Comparison of ENCODE assay signal across 25 mouse cellular contexts in genomic region chr19:9076982-9077660, GRCm38 (mm10). TPM values are rescaled to one million over a fixed set of nuclear protein-coding genes. Genes with fewer than 3 reads are reported as not detected.
DNase-seq lines count a peak whose midpoint lies in the region; ATAC-seq and TF ChIP-seq lines count a peak whose summit lies in the region.
"Had no signal": no experiment of that assay in that cellular context is flagged by ENCODE, and none has a peak within 500 bp of the region (broad histone marks: within the 10 kb centered on the region; RNA-seq: fewer than 3 reads in every experiment).

No protein-coding gene starts in this region.

- 67% methylated on average over 4 of the region's 4 CpGs for WGBS in kidney, embryonic 15.5 days
- WGBS in lung, postnatal 0 days = 49% methylated on average over 4 of the region's 4 CpGs
- WGBS in macrophage (ENCODE audit: missing documents) = 64% methylated on average over 4 of the region's 4 CpGs
- WGBS in hindbrain, embryonic 16.5 days = 79% methylated on average over 4 of the region's 4 CpGs

- intact Hi-C loops in heart, postnatal 25 days (cut with DNase I) = no loop called here

- H3K4me1 ChIP-seq in kidney, embryonic 15.5 days = peaks cover 19% of the 10 kb centered on the region
- H3K4me1 ChIP-seq in lung, postnatal 0 days (ENCODE audit: insufficient read depth, low read depth, low read length) = peaks cover 10% of the 10 kb centered on the region; the same call in 1 of the 2 replicates
- 0 out of 2 replicates have a peak, but pooled peaks cover 2% of the 10 kb centered on the region for H3K4me1 ChIP-seq in hindbrain, embryonic 16.5 days (ENCODE audit: control insufficient read depth, insufficient read depth, low read depth, low read length)
- H3K4me1 ChIP-seq: neural tube, embryonic 12.5 days had no signal

- no peak for ATAC-seq in kidney, embryonic 15.5 days (replicated peaks; ENCODE audit: low FRiP score)
- no peak for ATAC-seq in lung, postnatal 0 days
- ATAC-seq in hindbrain, embryonic 16.5 days = no peak
- ATAC-seq: forebrain, embryonic 16.5 days; hindbrain, postnatal 0 days; intestine, postnatal 0 days had no signal

- peak; percentile 78 for TF ChIP-seq EP300 in lung, postnatal 0 days (IDR thresholded peaks at IDR 0.05)

- H3K9me3 ChIP-seq in kidney, embryonic 15.5 days (replicated peaks) = no peaks in the 10 kb centered on the region
- H3K9me3 ChIP-seq in lung, postnatal 0 days (ENCODE audit: low read length) = no peaks in the 10 kb centered on the region
- no peaks in the 10 kb centered on the region for H3K9me3 ChIP-seq in hindbrain, embryonic 16.5 days (ENCODE audit: control insufficient read depth, low read length)
- H3K9me3 ChIP-seq: embryonic facial prominence, embryonic 13.5 days; heart, embryonic 15.5 days; neural tube, embryonic 12.5 days had no signal

- DNase-seq in kidney, postnatal 25 days = no peak
- DNase-seq in lung, postnatal 0 days (ENCODE audit: low spot score) = no peak
- DNase-seq in lung, postnatal 4 days = no peak
- DNase-seq in R1 (ENCODE audit: low read depth, low spot score) = peak; percentile 91
- DNase-seq in heart, postnatal 25 days (ENCODE audit: low spot score) = no peak
- DNase-seq: cerebellum, adult 9-11 months; left cerebral cortex, postnatal 4 days; lung, embryonic 14.5 days; thymus, postnatal 4 days had no signal

- no peak overlapping the region for H3K9ac ChIP-seq in kidney, embryonic 15.5 days
- H3K9ac ChIP-seq in lung, postnatal 0 days (replicated peaks; ENCODE audit: low read depth) = no peak overlapping the region
- no peak overlapping the region for H3K9ac ChIP-seq in hindbrain, embryonic 16.5 days (ENCODE audit: low read depth, low read length)
- H3K9ac ChIP-seq: embryonic facial prominence, embryonic 13.5 days; heart, embryonic 15.5 days; lung, embryonic 14.5 days; neural tube, embryonic 12.5 days had no signal

- H3K4me2 ChIP-seq in kidney, embryonic 15.5 days = no peak overlapping the region
- no peak overlapping the region for H3K4me2 ChIP-seq in lung, postnatal 0 days (replicated peaks; ENCODE audit: low read depth, low read length)
- H3K4me2 ChIP-seq in hindbrain, embryonic 16.5 days (ENCODE audit: low read length) = no peak overlapping the region
- H3K4me2 ChIP-seq: embryonic facial prominence, embryonic 13.5 days; heart, embryonic 15.5 days; liver, embryonic 11.5 days; lung, embryonic 14.5 days; midbrain, embryonic 11.5 days; neural tube, embryonic 12.5 days had no signal

- no peak for TF ChIP-seq CTCF in lung, postnatal 0 days (IDR thresholded peaks at IDR 0.05)

- H3K79me2 ChIP-seq in macrophage (ENCODE audit: inconsistent target) = no peaks in the 10 kb centered on the region

- no peak overlapping the region for H3K4me3 ChIP-seq in kidney, embryonic 15.5 days (replicated peaks)
- H3K4me3 ChIP-seq in lung, postnatal 0 days (ENCODE audit: low read depth, low read length) = no peak overlapping the region
- no peak overlapping the region for H3K4me3 ChIP-seq in macrophage (ENCODE audit: inconsistent target)
- H3K4me3 ChIP-seq in hindbrain, embryonic 16.5 days (ENCODE audit: low read length) = no peak overlapping the region
- H3K4me3 ChIP-seq: embryonic facial prominence, embryonic 13.5 days; heart, embryonic 15.5 days; neural tube, embryonic 12.5 days had no signal

- 0 out of 2 replicates have a peak overlapping the region, but pooled peaks have one; percentile 46 for H3K27ac ChIP-seq in kidney, embryonic 15.5 days
- no peak overlapping the region for H3K27ac ChIP-seq in lung, postnatal 0 days (ENCODE audit: low read length)
- H3K27ac ChIP-seq in macrophage = peak overlapping the region; percentile 99
- no peak overlapping the region for H3K27ac ChIP-seq in hindbrain, embryonic 16.5 days (ENCODE audit: low read depth, low read length)
- H3K27ac ChIP-seq: embryonic facial prominence, embryonic 13.5 days; heart, embryonic 15.5 days; hindbrain, postnatal 0 days; neural tube, embryonic 12.5 days had no signal

- no peaks in the 10 kb centered on the region for H3K27me3 ChIP-seq in kidney, embryonic 15.5 days
- no peaks in the 10 kb centered on the region for H3K27me3 ChIP-seq in lung, postnatal 0 days (replicated peaks; ENCODE audit: insufficient read depth, low read length)
- no peaks in the 10 kb centered on the region for H3K27me3 ChIP-seq in hindbrain, embryonic 16.5 days (replicated peaks; ENCODE audit: control insufficient read depth, insufficient read depth, low read length)
- H3K27me3 ChIP-seq: embryonic facial prominence, embryonic 13.5 days; heart, embryonic 15.5 days; neural tube, embryonic 12.5 days had no signal

- no peaks in the 10 kb centered on the region for H3K36me3 ChIP-seq in kidney, embryonic 15.5 days
- H3K36me3 ChIP-seq in lung, postnatal 0 days (ENCODE audit: insufficient read depth, low read length) = no peaks in the 10 kb centered on the region
- no peaks in the 10 kb centered on the region for H3K36me3 ChIP-seq in macrophage (ENCODE audit: inconsistent target)
- no peaks in the 10 kb centered on the region for H3K36me3 ChIP-seq in hindbrain, embryonic 16.5 days (ENCODE audit: control insufficient read depth, insufficient read depth, low read length)
- H3K36me3 ChIP-seq: embryonic facial prominence, embryonic 13.5 days; heart, embryonic 15.5 days; neural tube, embryonic 12.5 days had no signal

RNA-seq across cellular contexts. Expression of gene Scgb1a1, which starts 10.6 kb away (rescaled TPM):
- polyA plus RNA-seq in kidney, embryonic 15.5 days (2015; fragmentation: Nextera tagmentation; extraction: Ambion mirVana) = not detected in 2 replicates
- 26,192 and 26,425 TPM in 2 replicates for polyA plus RNA-seq in lung, postnatal 0 days (2015; fragmentation: Nextera tagmentation; extraction: Ambion mirVana)
- not detected for total RNA-seq in macrophage (2018; cell fraction: chromatin; rRNA removed)
- not detected for total RNA-seq in macrophage (2018; cell fraction: cytosol; rRNA removed)
- total RNA-seq in macrophage (2018; cell fraction: nucleus; rRNA removed) = not detected
- not detected in 3 replicates for polyA plus RNA-seq in macrophage (2018)
- total RNA-seq in heart, postnatal 25 days (2021) = 1 to 10 TPM in 1 of 2 experiments, not detected in 1; 3.6 TPM
- not detected in 2 replicates for polyA plus RNA-seq in hindbrain, embryonic 16.5 days (2015; fragmentation: Nextera tagmentation; extraction: Ambion mirVana)
- total RNA-seq: adrenal gland, adult 18-20 months; ES-E14; hematopoietic stem cell, adult 5-6 weeks; hindbrain, postnatal 0 days; layer of hippocampus, adult 8-10 months; monocyte, adult 5-6 weeks had no signal
- polyA plus RNA-seq: embryonic facial prominence, embryonic 13.5 days; forebrain, embryonic 16.5 days; hindbrain, postnatal 0 days; intestine, postnatal 0 days; liver, embryonic 11.5 days; lung, embryonic 14.5 days; midbrain, embryonic 11.5 days; neural tube, embryonic 12.5 days had no signal

RNA-seq across cellular contexts. Expression of gene Asrgl1, which starts 58.3 kb away (rescaled TPM):
- polyA plus RNA-seq in kidney, embryonic 15.5 days (2015; fragmentation: Nextera tagmentation; extraction: Ambion mirVana) = 19.4 and 22.0 TPM in 2 replicates
- 5.9 and 7.9 TPM in 2 replicates for polyA plus RNA-seq in lung, postnatal 0 days (2015; fragmentation: Nextera tagmentation; extraction: Ambion mirVana)
- 1 to 10 TPM in 8 of 26 experiments, under 1 TPM in 8, not detected in 10; 0.26 to 9.3 (median 1.3) TPM for total RNA-seq in macrophage (2018; cell fraction: chromatin; rRNA removed)
- total RNA-seq in macrophage (2018; cell fraction: cytosol; rRNA removed) = 1 to 10 TPM in 19 of 26 experiments, under 1 TPM in 7; 0.54 to 2.8 (median 1.3) TPM
- total RNA-seq in macrophage (2018; cell fraction: nucleus; rRNA removed) = 1 to 10 TPM in 11 of 26 experiments, under 1 TPM in 14, not detected in 1; 0.14 to 7.3 (median 0.85) TPM
- 1.3 to 2.5 TPM (median 2.1 TPM) in 3 replicates for polyA plus RNA-seq in macrophage (2018)
- total RNA-seq in heart, postnatal 25 days (2021) = 10 to 100 TPM; 22.4 to 26.3 TPM
- polyA plus RNA-seq in hindbrain, embryonic 16.5 days (2015; fragmentation: Nextera tagmentation; extraction: Ambion mirVana) = 34.1 and 44.9 TPM in 2 replicates

Comparison
In these comparisons a context has a peak if more than half of its experiments do, and no peak if none do; other contexts are left out.
1. H3K27ac ChIP-seq: peak in kidney, embryonic 15.5 days (single experiment) and macrophage (single experiment); none in lung, postnatal 0 days (single experiment) and hindbrain, embryonic 16.5 days (single experiment).
2. RNA of gene Scgb1a1, which starts 10.6 kb away (polyA plus RNA-seq): 26,192 to 26,425 TPM in lung, postnatal 0 days; not detected in kidney, embryonic 15.5 days, not detected in macrophage and not detected in hindbrain, embryonic 16.5 days; every median in the first group is over 1,000 times any median in the second.